Mouse (Mus musculus): ENCODE results near the gene Adh5.

GRCm38 (mm10) chr3:138410211-138410610, 32.7 kb upstream of the Adh5 start:
- TF ChIP-seq USF1 (IDR thresholded peaks at IDR 0.05; ENCODE audit: low read depth, low read length), result no peak
- no peak for TF ChIP-seq TCF12 (IDR thresholded peaks at IDR 0.05; ENCODE audit: low read depth, low read length)
- no peak for TF ChIP-seq CHD2 (IDR thresholded peaks at IDR 0.05; ENCODE audit: low read length)
- no peak for TF ChIP-seq CTCF (conservative IDR thresholded peaks at IDR 0.05 in 1 of 2, IDR thresholded peaks at IDR 0.05 in 1 of 2; ENCODE audit: low read depth in 2 of 2, low read length in 2 of 2)
- no peak for TF ChIP-seq MAX (IDR thresholded peaks at IDR 0.05; ENCODE audit: low read length)
- no peak for TF ChIP-seq SIN3A (IDR thresholded peaks at IDR 0.05; ENCODE audit: low read length)
- TF ChIP-seq ZKSCAN1 (IDR thresholded peaks at IDR 0.05; ENCODE audit: borderline replicate concordance, low read depth, low read length), result no peak
- no peak for TF ChIP-seq EP300 (IDR thresholded peaks at IDR 0.05; ENCODE audit: low read length)
- TF ChIP-seq CHD1 (IDR thresholded peaks at IDR 0.05; ENCODE audit: low read depth, low read length), result no peak
